Mouse (Mus musculus) left cerebral cortex, adult 11 months (tissue): ENCODE results near the gene Fbxo30.

Experiments used
- DNase-seq: peaks from one replicate; pipeline ENCODE4 v3.0.0; 2022; ENCODE audit warnings: low spot score

The Fbxo30 gene

GRCm38 (mm10) chr10:11323202-11323898 is 42.2 kb downstream of the Fbxo30 start:
- peak; percentile 16 for DNase-seq

GRCm38 (mm10) chr10:11326526-11326925 is 45.4 kb downstream of the Fbxo30 start:
- no peak for DNase-seq

- DNase-seq = peak; percentile 61
Measured at GRCm38 (mm10) chr10:11343205-11344141, 62.3 kb downstream of the Fbxo30 start, which contains the start of gene Epm2a. TSS of gene Epm2a (plus strand) at chr10:11343404.

GRCm38 (mm10) chr10:11344536-11345468 is 63.7 kb downstream of the Fbxo30 start:
- no peak for DNase-seq
